Mouse (Mus musculus): Measurements from ENCODE around the gene Ryr2. TPM values are rescaled to one million over a fixed set of nuclear protein-coding genes. Genes with fewer than 3 reads are reported as not detected.
A peak's percentile ranks its signal among the peaks of the same experiment; 100 is the strongest.

Gene Ryr2
- polyA plus RNA-seq, 1 experiment from 2014 or later = 0.16 TPM

DNA sequence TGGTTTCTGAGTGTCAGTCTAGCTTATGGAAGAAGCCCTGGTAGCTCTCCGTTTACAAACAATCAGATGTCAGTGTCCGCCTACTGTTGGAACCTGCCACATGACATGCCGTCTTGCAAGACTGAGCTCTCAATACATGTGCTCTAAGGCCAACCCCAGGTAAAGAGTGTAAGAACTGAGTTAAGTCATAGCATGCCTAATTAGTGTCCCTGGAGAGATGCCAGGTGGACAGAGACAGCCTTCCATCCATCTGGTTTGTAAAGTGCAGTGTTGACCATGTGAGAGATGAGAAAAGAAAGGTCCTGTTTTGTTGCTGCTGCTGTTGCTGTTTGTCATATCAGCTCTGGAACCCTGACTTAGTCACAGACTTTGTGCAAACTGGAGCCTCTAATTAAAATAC lies 178.0 kb downstream of the Ryr2 start:
- DNase-seq (no peak), ATAC-seq (no peak)
- H3K27me3 ChIP-seq (ENCODE audit: insufficient read depth, low read length) = no peaks in the 10 kb centered on the region
- H3K9me3 ChIP-seq (ENCODE audit: low read length) = no peaks in the 10 kb centered on the region
- H3K4me2 ChIP-seq (ENCODE audit: low read depth, low read length) = no peak overlapping the region
- no peak overlapping the region for H3K9ac ChIP-seq (replicated peaks)
- H3K36me3 ChIP-seq (replicated peaks; ENCODE audit: insufficient read depth, low read length) = no peaks in the 10 kb centered on the region
- no peak overlapping the region for H3K4me3 ChIP-seq (ENCODE audit: low read depth, low read length)
- H3K4me1 ChIP-seq (ENCODE audit: insufficient read depth) = no peaks in the 10 kb centered on the region
- no peak for TF ChIP-seq EP300 (IDR thresholded peaks at IDR 0.05; ENCODE audit: low read depth)
- no peak for TF ChIP-seq CTCF (IDR thresholded peaks at IDR 0.05; ENCODE audit: low read depth)
- WGBS (ENCODE audit: insufficient replicate concordance) = 74% methylated on average over 3 of the region's 3 CpGs
- no peak overlapping the region for H3K27ac ChIP-seq (ENCODE audit: low read depth)

DNA sequence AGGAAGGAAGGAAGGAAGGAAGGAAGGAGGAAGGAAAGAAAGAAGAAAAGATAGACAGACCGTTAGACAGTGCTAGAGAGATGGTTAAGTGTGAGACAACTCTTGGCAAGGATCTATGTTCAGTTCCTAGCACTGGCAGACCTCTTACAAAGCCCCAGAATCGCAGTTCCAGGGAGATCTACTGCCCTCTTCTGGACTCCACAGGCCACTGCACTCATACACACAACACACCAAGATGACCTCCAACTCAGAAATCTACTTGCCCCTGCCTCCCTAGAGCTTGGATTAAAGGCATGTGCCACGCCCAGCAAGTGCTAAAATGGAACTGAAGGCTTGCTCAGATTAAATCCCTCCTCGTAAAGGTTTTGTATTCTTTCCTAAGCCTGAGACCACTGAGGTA lies 179.0 kb downstream of the Ryr2 start:
- Histone ChIP-seq H3K9me3 (ENCODE audit: low read length) (no peaks in the 10 kb centered on the region), H3K27ac (ENCODE audit: low read depth) (no peak overlapping the region), H3K9ac (replicated peaks) (no peak overlapping the region), H3K4me1 (ENCODE audit: insufficient read depth) (no peaks in the 10 kb centered on the region), H3K4me2 (ENCODE audit: low read depth, low read length) (no peak overlapping the region), H3K36me3 (replicated peaks; ENCODE audit: insufficient read depth, low read length) (no peaks in the 10 kb centered on the region), H3K27me3 (ENCODE audit: insufficient read depth, low read length) (no peaks in the 10 kb centered on the region), H3K4me3 (ENCODE audit: low read depth, low read length) (no peak overlapping the region)
- WGBS (ENCODE audit: insufficient replicate concordance) = 63% methylated on average over 4 of the region's 4 CpGs
- no peak for ATAC-seq
- no peak for DNase-seq
- TF ChIP-seq CTCF (IDR thresholded peaks at IDR 0.05; ENCODE audit: low read depth) (peak; percentile 47), EP300 (IDR thresholded peaks at IDR 0.05; ENCODE audit: low read depth) (no peak)

DNA sequence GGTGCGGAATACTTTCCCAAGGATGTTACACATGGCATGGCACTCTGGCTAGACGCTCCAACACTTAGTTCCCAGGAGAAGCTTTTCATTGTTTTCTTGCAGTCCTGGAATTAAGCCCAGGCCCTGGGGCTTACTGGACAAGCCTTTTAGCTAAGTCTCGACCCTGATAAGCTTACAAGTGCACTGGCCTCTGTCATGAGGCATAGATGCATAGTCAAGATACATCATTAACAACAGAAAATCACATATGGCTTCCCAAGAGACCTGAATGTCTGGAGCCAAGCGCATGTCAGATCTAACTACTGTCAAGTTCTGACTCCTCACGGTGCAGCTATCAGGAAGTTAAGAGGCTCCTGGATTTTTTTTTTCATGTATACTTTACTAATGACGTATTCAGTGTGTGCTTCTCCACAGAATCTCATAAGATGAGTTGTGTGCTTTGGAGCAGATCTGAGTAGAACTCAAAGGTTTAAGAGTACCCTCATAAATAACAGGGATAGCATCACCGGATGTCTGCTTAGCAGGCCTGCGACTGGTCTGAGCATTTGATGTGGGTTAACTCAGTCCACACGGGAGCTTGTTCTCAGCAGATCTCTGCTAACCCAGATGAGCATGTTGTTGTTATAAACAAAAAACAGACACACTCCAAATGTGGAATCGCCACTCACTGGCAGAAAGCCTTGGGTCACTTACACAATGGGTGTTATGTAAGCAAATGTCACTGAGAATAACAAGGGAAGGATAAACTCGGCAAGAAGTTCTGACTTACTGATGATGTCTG lies 179.8 kb downstream of the Ryr2 start:
- Histone ChIP-seq H3K4me3 (ENCODE audit: low read depth, low read length) (no peak overlapping the region), H3K27ac (ENCODE audit: low read depth) (no peak overlapping the region), H3K9ac (replicated peaks) (no peak overlapping the region), H3K27me3 (ENCODE audit: insufficient read depth, low read length) (no peaks in the 10 kb centered on the region), H3K4me2 (ENCODE audit: low read depth, low read length) (no peak overlapping the region), H3K36me3 (replicated peaks; ENCODE audit: insufficient read depth, low read length) (no peaks in the 10 kb centered on the region), H3K9me3 (ENCODE audit: low read length) (no peaks in the 10 kb centered on the region), H3K4me1 (ENCODE audit: insufficient read depth) (no peaks in the 10 kb centered on the region)
- WGBS (ENCODE audit: insufficient replicate concordance) = 79% methylated on average over 11 of the region's 11 CpGs
- ATAC-seq (no peak), DNase-seq (no peak)
- TF ChIP-seq CTCF (IDR thresholded peaks at IDR 0.05; ENCODE audit: low read depth) (no peak), EP300 (IDR thresholded peaks at IDR 0.05; ENCODE audit: low read depth) (no peak)

DNA sequence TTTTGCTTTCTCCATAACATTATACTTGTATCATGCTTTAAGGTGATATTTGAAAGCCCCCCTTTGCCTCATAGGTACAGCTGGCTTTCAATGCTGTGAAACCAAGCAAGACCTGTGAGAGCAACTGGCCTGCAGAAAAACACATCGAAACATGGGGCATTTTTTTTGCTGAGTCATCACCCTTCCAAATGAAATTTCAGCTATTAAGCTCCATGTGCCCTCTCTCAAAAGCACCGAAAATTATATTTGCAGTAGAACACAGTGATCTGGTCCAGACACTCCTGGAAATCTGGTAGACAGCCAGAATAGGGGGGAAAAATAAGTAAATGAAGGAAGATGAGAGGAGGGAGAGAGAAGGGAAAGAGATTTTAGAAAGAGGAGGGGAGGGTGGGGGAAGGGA lies 180.5 kb downstream of the Ryr2 start:
- WGBS (ENCODE audit: insufficient replicate concordance) = 79% methylated on average over 2 of the region's 2 CpGs

DNA sequence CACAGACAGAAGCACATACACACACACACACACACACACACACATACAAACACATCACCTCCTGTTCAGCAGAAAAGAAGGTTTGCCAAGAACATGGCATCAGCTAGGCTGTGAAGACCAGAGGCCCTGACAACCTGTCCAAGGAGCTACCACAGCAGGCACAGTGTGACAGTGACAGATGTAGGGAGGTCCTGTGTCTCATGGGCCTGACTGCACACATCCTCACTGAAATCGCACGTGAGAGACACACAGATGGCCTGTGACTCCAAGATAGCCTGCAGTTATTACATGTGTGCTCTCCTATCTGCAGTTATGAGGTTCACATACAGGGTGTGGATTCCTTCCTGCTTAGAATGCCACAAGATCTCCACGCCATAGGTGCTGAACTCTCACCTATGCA lies 182.0 kb downstream of the Ryr2 start:
- Histone ChIP-seq H3K9ac (replicated peaks) (no peak overlapping the region), H3K4me3 (ENCODE audit: low read depth, low read length) (no peak overlapping the region), H3K9me3 (ENCODE audit: low read length) (no peaks in the 10 kb centered on the region), H3K27me3 (ENCODE audit: insufficient read depth, low read length) (no peaks in the 10 kb centered on the region), H3K4me1 (ENCODE audit: insufficient read depth) (no peaks in the 10 kb centered on the region), H3K27ac (ENCODE audit: low read depth) (no peak overlapping the region), H3K4me2 (ENCODE audit: low read depth, low read length) (no peak overlapping the region), H3K36me3 (replicated peaks; ENCODE audit: insufficient read depth, low read length) (no peaks in the 10 kb centered on the region)
- WGBS (ENCODE audit: insufficient replicate concordance) = 47% methylated on average over 3 of the region's 3 CpGs
- DNase-seq (peak; percentile 18), ATAC-seq (peak; percentile 97)
- TF ChIP-seq EP300 (IDR thresholded peaks at IDR 0.05; ENCODE audit: low read depth) (peak; percentile 43; the same call in 1 of the 2 replicates), CTCF (IDR thresholded peaks at IDR 0.05; ENCODE audit: low read depth) (no peak)

More for the DNA sequence above, 180.5 kb downstream of the Ryr2 start:
- ATAC-seq (no peak), DNase-seq (no peak)
- Histone ChIP-seq H3K9me3 (ENCODE audit: low read length) (no peaks in the 10 kb centered on the region), H3K36me3 (replicated peaks; ENCODE audit: insufficient read depth, low read length) (no peaks in the 10 kb centered on the region), H3K9ac (replicated peaks) (no peak overlapping the region), H3K4me1 (ENCODE audit: insufficient read depth) (no peaks in the 10 kb centered on the region), H3K27me3 (ENCODE audit: insufficient read depth, low read length) (no peaks in the 10 kb centered on the region), H3K4me3 (ENCODE audit: low read depth, low read length) (no peak overlapping the region), H3K27ac (ENCODE audit: low read depth) (no peak overlapping the region), H3K4me2 (ENCODE audit: low read depth, low read length) (no peak overlapping the region)
- TF ChIP-seq CTCF (IDR thresholded peaks at IDR 0.05; ENCODE audit: low read depth) (no peak), EP300 (IDR thresholded peaks at IDR 0.05; ENCODE audit: low read depth) (no peak)

DNA sequence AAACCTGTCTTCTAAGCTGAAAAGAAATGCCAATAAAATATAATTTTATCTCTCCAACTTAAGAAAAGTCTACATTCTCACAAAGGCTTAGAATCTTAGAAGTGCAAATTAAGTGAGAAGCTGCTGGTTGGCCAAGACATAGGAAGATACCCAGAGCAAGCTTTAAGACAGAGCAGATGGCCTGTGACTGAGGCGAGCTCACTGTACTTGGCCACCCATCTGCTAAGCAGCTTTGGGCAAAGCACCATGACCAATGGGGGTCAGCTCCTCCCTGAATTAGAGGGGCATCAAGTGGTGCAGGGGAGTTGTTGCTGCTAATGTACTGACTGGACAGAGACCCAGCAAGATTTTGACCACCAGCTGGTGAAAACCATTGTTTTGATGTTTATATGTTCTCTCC lies 186.2 kb downstream of the Ryr2 start:
- ATAC-seq (no peak), DNase-seq (no peak)
- H3K27ac ChIP-seq (ENCODE audit: low read depth) = no peak overlapping the region
- H3K9ac ChIP-seq (replicated peaks) = no peak overlapping the region
- no peak overlapping the region for H3K4me3 ChIP-seq (ENCODE audit: low read depth, low read length)
- no peaks in the 10 kb centered on the region for H3K36me3 ChIP-seq (replicated peaks; ENCODE audit: insufficient read depth, low read length)
- WGBS (ENCODE audit: insufficient replicate concordance) = 82% methylated on average over 1 of the region's 1 CpGs
- no peaks in the 10 kb centered on the region for H3K4me1 ChIP-seq (ENCODE audit: insufficient read depth)
- TF ChIP-seq EP300 (IDR thresholded peaks at IDR 0.05; ENCODE audit: low read depth) (no peak), CTCF (IDR thresholded peaks at IDR 0.05; ENCODE audit: low read depth) (no peak)
- H3K9me3 ChIP-seq (ENCODE audit: low read length) = no peaks in the 10 kb centered on the region
- H3K4me2 ChIP-seq (ENCODE audit: low read depth, low read length) = no peak overlapping the region
- H3K27me3 ChIP-seq (ENCODE audit: insufficient read depth, low read length) = no peaks in the 10 kb centered on the region
